Mouse (Mus musculus): ENCODE data around the gene Tmem240.

DNA sequence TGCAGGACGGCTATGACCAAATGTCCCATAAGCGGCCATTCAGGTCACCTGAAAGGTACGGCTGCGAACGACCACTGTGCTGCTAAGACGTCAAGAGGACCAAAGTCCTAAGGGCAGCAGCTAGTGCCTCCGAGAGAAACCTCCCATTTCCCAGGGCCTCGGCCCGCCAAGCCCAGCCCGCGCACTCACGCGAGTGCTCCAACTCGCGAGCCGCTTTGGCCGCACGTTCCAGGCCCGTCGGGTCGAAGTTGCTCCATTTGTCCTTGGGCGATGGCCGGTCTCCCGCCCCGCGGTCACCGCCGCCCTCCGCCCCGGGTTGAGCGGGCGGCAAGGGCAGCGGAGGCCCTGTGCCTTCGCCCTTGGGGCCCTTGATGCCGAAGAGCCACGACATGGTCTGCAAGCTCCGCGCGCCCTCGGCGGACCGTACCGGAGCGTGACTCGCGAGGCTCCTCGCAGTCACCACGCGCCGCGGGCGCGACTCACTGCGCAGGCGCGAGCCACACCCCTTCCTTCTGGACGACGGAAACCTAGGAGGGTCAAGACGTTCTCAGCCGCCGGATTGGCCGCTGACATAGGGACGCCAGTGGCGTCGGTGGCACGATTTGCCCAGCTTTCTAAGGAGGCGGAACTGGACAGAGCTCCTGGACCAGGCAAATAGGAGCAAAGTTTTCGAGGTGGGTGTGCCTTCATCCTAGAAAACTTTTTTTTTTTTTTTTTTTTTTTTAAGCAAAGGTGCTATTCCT, 26.2 kb downstream of the Tmem240 start, which contains the start of gene Atad3a:
- TF ChIP-seq CTCF (IDR thresholded peaks at IDR 0.05; ENCODE audit: control insufficient read depth, insufficient read depth, insufficient replicate concordance, low read depth, low read length) (no peak), POLR2A (IDR thresholded peaks at IDR 0.05; ENCODE audit: control insufficient read depth, low read depth, low read length) (peak; percentile 71)
